Mouse (Mus musculus) intestine, embryonic 16.5 days (tissue): ENCODE measurements at regions not wholly inside any gene's neighbourhood (a gene's known extent, or its start where the extent isn't known, plus 50 kb on each side); places are given as distances from the start of the nearest gene placed in this dataset.

Source experiments
- ATAC-seq: fragments of 200-750 bp; cut with Nextera tagmentation; 2 replicates; pipeline ENCODE4 v1.8.0; 2017; ENCODE audit warnings: moderate TSS enrichment, moderate library complexity
- H3K27ac ChIP-seq: fragments of 300-500 bp; sonication (generic); 2 replicates; pipeline ENCODE4 v1.5.1; 2014; ENCODE audit warnings: mild to moderate bottlenecking, low read length
- H3K27me3 ChIP-seq: fragments of 300-500 bp; sonication (generic); replicated peaks from 2 replicates; pipeline ENCODE4 v1.6.1; 2014; ENCODE audit warnings: low read length, control low read depth, mixed read lengths; ENCODE audit not compliant: control insufficient read depth, insufficient read depth
- H3K36me3 ChIP-seq: fragments of 300-500 bp; sonication (generic); 2 replicates; pipeline ENCODE4 v1.6.1; 2014; ENCODE audit warnings: low read length, control low read depth; ENCODE audit not compliant: control insufficient read depth, insufficient read depth
- H3K4me1 ChIP-seq: fragments of 300-500 bp; sonication (generic); 2 replicates; pipeline ENCODE4 v1.6.1; 2014; ENCODE audit warnings: low read length, control low read depth, mixed read lengths; ENCODE audit not compliant: control insufficient read depth, insufficient read depth
- H3K4me2 ChIP-seq: fragments of 300-500 bp; sonication (generic); 2 replicates; pipeline ENCODE4 v1.6.1; 2014; ENCODE audit warnings: low read depth, low read length, control low read depth
- H3K4me3 ChIP-seq: fragments of 300-500 bp; sonication (generic); 2 replicates; pipeline ENCODE4 v1.5.1; 2014; ENCODE audit warnings: mild to moderate bottlenecking, low read length
- H3K9ac ChIP-seq: fragments of 300-500 bp; sonication (generic); 2 replicates; pipeline ENCODE4 v1.6.1; 2014; ENCODE audit warnings: low read depth, low read length
- H3K9me3 ChIP-seq: fragments of 300-500 bp; sonication (generic); 2 replicates; pipeline ENCODE4 v1.6.1; 2016; ENCODE audit warnings: low read length, control low read depth; ENCODE audit not compliant: control insufficient read depth
- WGBS: fragments of 180-500 bp; shearing (Covaris S2); extraction: QIAGEN DNeasy Blood & Tissue Kit; methylation state at CpG from one replicate; pipeline ENCODE4 v1.1.7; 2014; 5-methylcytosine and 5-hydroxymethylcytosine counted together

DNA sequence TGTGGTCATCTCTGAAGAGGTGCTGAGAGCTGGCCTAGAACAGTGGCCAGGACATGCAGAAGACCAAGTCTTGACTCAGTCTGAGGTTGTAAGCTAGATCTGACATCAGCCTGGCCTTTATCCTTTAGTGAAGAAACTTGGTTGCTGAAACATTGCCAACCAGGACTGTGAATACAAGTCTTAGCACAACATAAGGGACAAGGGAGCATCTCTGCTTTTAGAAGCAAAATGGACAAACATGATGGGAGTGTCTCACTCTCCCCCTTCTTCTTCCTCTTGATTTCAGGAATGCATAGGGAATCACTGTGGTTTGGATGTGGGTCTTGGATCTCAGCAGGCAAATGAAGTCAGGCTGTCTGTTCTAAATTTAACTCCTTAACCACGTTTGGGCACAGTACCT, 529.1 kb upstream of the Tnc start:
- Histone ChIP-seq H3K4me1 (no peaks in the 10 kb centered on the region), H3K27me3 (no peaks in the 10 kb centered on the region), H3K36me3 (no peaks in the 10 kb centered on the region), H3K4me2 (no peak overlapping the region), H3K4me3 (no peak overlapping the region), H3K9me3 (no peaks in the 10 kb centered on the region), H3K27ac (no peak overlapping the region), H3K9ac (no peak overlapping the region)
- no peak for ATAC-seq
- 44% methylated on average over 1 of the region's 1 CpGs for WGBS

DNA sequence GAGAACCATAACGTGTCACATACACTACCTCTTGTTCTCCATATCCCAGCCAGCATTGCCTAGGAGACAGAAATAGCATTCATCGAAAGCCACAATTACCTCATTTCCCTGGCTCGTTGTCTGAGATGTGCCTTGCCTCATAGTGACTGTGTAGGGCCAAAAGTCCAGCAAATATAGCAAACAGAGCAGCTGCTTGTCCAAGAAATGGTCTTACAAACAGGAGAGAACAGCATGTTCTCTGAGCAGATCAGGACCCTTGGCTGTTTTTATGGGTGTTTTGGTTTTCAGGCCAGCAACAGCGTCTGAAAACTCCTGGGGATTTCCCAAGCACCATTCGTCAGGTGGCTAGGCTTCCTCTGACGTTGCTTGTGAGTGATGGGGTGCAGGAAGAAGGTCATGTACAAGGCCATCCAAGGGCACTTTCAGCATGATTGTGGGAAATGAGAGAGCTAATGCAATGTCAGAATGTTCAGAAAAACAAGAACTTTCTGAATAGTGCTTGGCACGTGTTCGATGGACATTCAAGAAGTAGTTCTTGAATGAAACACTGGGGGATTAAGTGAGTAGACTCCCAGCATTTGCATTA, 528.9 kb upstream of the Pappa start:
- Histone ChIP-seq H3K9me3 (no peaks in the 10 kb centered on the region), H3K27me3 (no peaks in the 10 kb centered on the region), H3K36me3 (no peaks in the 10 kb centered on the region), H3K9ac (no peak overlapping the region), H3K4me3 (no peak overlapping the region), H3K4me2 (no peak overlapping the region), H3K27ac (no peak overlapping the region), H3K4me1 (no peaks in the 10 kb centered on the region)
- 57% methylated on average over 8 of the region's 8 CpGs for WGBS
- no peak for ATAC-seq

DNA sequence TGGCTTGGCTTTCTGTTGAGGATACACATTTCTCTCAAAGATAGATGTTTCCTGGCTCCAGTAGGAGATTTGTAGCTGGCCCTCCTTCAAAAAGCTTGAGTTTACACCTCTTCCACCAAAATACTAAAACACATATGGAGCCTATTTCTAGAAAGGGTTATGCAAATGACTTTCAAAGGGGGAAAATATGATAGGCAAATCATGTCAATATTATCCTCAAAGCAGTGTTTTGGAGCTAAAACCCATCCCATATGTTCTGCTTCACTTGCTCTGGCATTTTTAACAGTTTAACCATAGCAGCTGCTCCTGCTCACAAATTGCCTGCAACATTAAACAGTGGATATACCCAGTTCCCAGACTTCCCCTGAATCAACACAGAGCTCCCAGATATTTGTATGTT, 525.5 kb upstream of the Pappa start:
- H3K27ac ChIP-seq: no peak overlapping the region
- H3K4me1 ChIP-seq: no peaks in the 10 kb centered on the region
- no peak overlapping the region for H3K9ac ChIP-seq
- no peaks in the 10 kb centered on the region for H3K36me3 ChIP-seq
- H3K4me2 ChIP-seq: no peak overlapping the region
- no peak for ATAC-seq
- no peak overlapping the region for H3K4me3 ChIP-seq
- H3K9me3 ChIP-seq: no peaks in the 10 kb centered on the region
- no peaks in the 10 kb centered on the region for H3K27me3 ChIP-seq

DNA sequence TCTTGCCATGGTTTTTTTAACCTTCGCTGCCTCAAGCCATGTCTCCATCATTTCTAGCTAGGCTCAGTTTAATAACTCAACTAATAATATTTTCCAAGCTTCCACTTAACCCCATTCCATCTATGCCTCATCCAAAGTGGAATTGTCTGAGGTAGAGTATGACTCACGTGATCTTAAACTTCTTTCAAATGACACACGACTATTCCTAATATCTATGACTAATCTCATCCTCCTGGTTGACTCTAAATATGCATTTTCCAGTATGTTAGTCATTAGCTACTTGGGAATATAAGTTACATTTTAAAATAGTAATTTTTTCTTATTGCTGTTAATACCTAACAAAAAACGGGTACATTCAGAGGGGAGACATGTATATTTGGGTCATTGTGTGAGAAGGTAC, 524.8 kb upstream of the Pappa start:
- Histone ChIP-seq H3K36me3 (no peaks in the 10 kb centered on the region), H3K4me3 (no peak overlapping the region), H3K9me3 (no peaks in the 10 kb centered on the region), H3K4me2 (no peak overlapping the region), H3K27me3 (no peaks in the 10 kb centered on the region), H3K4me1 (no peaks in the 10 kb centered on the region), H3K9ac (no peak overlapping the region), H3K27ac (no peak overlapping the region)
- WGBS: 86% methylated on average over 4 of the region's 4 CpGs
- ATAC-seq: no peak

DNA sequence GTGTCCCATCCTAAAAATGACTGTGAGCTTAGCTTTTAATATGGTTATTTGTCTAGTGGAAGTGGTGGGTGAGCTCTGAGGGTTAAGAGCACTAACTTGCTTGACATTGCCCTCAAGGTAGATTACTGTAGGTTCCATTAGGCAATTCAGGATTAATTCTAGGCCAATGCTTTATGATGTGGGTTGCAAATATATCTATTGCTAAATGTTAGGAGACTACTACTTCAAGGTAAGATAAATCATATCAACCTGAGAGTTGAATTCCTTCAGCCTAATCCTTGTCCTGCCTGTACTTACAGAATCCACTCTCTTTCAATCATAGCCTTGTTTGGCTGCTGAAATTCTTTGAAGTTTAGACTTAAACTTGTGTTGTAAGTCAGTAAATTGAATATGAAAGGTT, 501.2 kb upstream of the Pappa start:
- Histone ChIP-seq H3K9ac (no peak overlapping the region), H3K4me1 (no peaks in the 10 kb centered on the region), H3K4me2 (no peak overlapping the region), H3K9me3 (no peaks in the 10 kb centered on the region), H3K4me3 (no peak overlapping the region), H3K27ac (no peak overlapping the region), H3K27me3 (no peaks in the 10 kb centered on the region), H3K36me3 (no peaks in the 10 kb centered on the region)
- no peak for ATAC-seq

DNA sequence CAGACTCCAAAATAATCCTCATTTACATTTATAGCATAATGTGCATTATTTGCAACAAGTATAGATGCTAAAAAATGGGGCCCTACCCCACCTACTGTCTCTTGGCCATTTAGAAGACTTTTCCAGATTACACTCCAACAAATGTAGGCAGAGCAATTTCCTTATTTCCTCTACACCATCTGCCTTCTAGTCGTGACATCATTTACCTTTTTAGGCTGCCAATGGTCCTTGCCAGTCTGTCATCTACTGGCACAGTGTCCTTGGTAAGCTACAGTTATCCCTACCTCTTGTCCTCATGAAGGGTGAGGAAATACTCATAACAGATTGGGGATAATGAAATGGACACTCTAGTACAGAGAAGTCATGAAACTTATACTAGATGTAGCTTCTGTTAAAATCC, 491.8 kb upstream of the Pappa start:
- Histone ChIP-seq H3K27ac (no peak overlapping the region), H3K4me3 (no peak overlapping the region), H3K9me3 (no peaks in the 10 kb centered on the region), H3K36me3 (no peaks in the 10 kb centered on the region), H3K4me1 (no peaks in the 10 kb centered on the region), H3K27me3 (no peaks in the 10 kb centered on the region), H3K9ac (no peak overlapping the region), H3K4me2 (no peak overlapping the region)
- no peak for ATAC-seq
- WGBS: 54% methylated on average over 1 of the region's 1 CpGs

DNA sequence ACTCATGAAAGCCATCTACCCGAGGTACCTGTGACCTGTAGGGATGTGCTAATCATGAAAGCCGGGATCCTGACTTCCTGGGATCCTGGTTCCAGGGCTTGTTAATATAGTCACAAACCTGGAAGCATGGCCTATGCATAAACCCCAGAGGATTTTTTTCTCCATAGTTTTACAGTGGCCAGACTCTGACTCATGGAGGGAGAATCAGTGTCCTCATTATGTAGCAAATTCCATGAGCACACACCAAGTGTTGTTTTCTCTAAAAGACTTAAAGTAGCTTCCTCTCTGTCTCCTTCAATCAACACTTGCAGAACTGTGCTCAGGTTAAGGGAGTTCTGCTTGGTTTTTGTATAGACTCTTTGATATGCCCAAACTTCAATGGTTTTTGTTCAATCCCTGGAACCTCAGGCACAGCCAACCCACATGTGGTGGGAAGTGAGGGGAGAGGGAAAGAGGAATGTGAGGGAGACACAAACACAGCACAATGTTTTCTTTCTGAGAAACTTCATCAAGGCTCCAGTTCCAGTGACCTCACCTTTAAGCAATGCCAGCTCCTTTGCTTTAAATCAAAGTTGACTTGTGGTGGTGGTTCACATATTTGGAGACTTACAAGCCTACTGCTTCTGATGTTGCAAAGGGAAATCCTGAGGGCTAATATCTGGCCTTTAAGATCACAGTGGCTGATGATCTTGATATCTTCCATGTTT, 488.6 kb upstream of the Pappa start:
- no peaks in the 10 kb centered on the region for H3K9me3 ChIP-seq
- no peak overlapping the region for H3K9ac ChIP-seq
- no peak overlapping the region for H3K4me3 ChIP-seq
- 81% methylated on average over 2 of the region's 2 CpGs for WGBS
- no peak overlapping the region for H3K27ac ChIP-seq
- no peak overlapping the region for H3K4me2 ChIP-seq
- no peak for ATAC-seq
- H3K4me1 ChIP-seq: no peaks in the 10 kb centered on the region
- no peaks in the 10 kb centered on the region for H3K36me3 ChIP-seq
- H3K27me3 ChIP-seq: no peaks in the 10 kb centered on the region

DNA sequence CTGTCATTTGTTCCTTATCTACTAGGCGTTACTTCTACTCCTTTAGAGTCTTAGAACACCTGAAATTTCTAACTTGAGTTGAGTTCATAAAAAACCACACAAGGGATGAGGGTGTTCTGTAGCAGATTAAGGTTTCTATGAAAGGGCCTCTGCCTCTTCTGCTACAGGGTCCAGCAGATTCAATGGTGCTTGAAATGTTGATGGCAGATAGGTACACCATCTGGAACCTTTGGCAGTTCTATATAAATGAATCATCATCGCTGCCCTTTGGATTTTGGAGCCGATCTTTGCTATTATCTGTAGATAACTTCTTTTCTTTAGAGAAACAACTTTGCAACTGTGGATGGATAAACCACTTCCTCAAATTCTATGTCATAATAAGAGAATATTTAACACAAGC, 483.9 kb upstream of the Pappa start:
- H3K9me3 ChIP-seq: no peaks in the 10 kb centered on the region
- H3K4me2 ChIP-seq: no peak overlapping the region
- H3K36me3 ChIP-seq: no peaks in the 10 kb centered on the region
- H3K27me3 ChIP-seq: no peaks in the 10 kb centered on the region
- no peak overlapping the region for H3K27ac ChIP-seq
- ATAC-seq: no peak
- H3K4me1 ChIP-seq: no peaks in the 10 kb centered on the region
- H3K9ac ChIP-seq: no peak overlapping the region
- WGBS: 83% methylated on average over 3 of the region's 3 CpGs
- H3K4me3 ChIP-seq: no peak overlapping the region

DNA sequence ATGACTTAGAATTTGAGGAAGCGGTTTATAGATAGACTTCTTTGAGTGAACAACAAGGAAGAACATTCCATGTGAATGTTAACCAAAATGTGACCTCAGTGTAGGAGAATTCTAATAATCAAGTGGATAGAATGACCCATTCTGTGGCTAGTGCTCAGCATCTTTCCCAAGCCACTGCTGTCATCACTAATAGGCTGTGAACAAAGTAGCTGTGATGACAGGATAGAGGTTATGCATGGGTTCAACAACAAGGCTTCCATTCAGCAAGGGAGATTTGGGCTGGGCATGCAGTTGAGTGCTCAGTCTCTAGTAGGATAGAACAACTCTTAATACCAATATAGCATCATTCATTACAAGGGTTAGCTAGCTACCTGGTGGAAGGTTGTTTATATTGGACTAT, 483.0 kb upstream of the Pappa start:
- H3K27me3 ChIP-seq: no peaks in the 10 kb centered on the region
- no peaks in the 10 kb centered on the region for H3K36me3 ChIP-seq
- H3K9me3 ChIP-seq: no peaks in the 10 kb centered on the region
- no peak overlapping the region for H3K4me2 ChIP-seq
- no peaks in the 10 kb centered on the region for H3K4me1 ChIP-seq
- no peak overlapping the region for H3K9ac ChIP-seq
- no peak overlapping the region for H3K27ac ChIP-seq
- no peak overlapping the region for H3K4me3 ChIP-seq
- 83% methylated on average over 1 of the region's 1 CpGs for WGBS
- no peak for ATAC-seq

DNA sequence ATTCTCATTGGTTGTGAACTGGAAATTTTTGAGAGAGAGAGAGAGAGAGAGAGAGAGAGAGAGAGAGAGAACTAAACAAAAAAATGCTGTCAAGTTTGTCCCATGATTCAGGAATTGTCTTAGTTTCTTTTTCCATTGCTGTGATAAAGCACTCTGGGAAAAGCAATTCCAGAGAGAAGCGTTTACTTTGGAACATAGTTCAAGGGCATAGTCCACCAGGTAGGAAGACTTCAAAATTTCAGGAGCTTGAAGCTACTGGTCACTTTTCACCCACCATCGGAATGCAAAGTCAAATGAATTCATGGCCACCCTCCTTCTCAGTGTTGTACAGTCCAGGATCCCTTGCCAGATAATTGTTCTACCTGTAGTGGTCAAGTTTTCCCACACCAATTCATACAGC, 478.8 kb upstream of the Pappa start:
- Histone ChIP-seq H3K4me2 (no peak overlapping the region), H3K4me3 (no peak overlapping the region), H3K9me3 (no peaks in the 10 kb centered on the region), H3K27me3 (no peaks in the 10 kb centered on the region), H3K4me1 (no peaks in the 10 kb centered on the region), H3K36me3 (no peaks in the 10 kb centered on the region), H3K27ac (no peak overlapping the region), H3K9ac (no peak overlapping the region)
- 89% methylated on average over 2 of the region's 2 CpGs for WGBS
- ATAC-seq: no peak
